Mouse (Mus musculus) erythroblast, adult 5-6 weeks (primary cell): Measurements from ENCODE around the gene Ctbs. TPM values are rescaled to one million over a fixed set of nuclear protein-coding genes. Genes with fewer than 3 reads are reported as not detected.

Experiments used
- ATAC-seq: replicated peaks from 2 replicates; pipeline ENCODE4 v1.8.0; 2016; ENCODE audit warnings: moderate number of reproducible peaks, mild to moderate bottlenecking, moderate TSS enrichment, inconsistent platforms; ENCODE audit not compliant: poor library complexity, low FRiP score, severe bottlenecking
- total RNA-seq, 2 experiments: library from RNA; stranded (forward) in 1 of 2; stranded (reverse) in 1 of 2; fragments of 150-400 nt in 1 of 2; fragments of 200-764, 138-1000 nt in 1 of 2; gene quantifications; 2 replicates each; pipeline versions ENCODE4 v1.2.3 to v1.2.4; 2015 to 2017; ENCODE audit warnings: low replicate concordance in 2 of 2

The Ctbs gene
- total RNA-seq, 2 experiments from 2014 or later: 4.6 to 9.6 TPM

DNA sequence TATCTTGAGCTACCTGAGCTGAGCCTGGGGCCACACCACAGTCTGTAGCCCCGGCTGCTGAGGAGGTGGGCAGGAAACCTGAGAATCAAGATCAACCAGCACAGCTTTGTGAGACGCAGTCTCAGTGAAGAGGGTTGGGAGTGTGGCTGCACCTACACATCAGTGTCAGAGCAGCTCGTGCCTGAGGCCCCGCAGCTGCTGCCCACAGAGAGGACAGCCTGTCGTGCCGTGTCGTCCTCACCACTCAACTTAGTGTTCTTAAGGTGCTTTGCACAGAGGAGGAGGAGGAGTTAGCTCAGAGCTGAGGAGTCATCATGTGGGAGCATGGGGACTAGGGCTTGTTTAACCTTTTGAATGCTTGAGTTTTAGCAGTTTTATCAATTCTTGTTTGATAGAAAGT, 23.7 kb upstream of the Ctbs start:
- ATAC-seq: no peak

GRCm38 (mm10) chr3:146426489-146426888, 23.1 kb upstream of the Ctbs start:
- no peak for ATAC-seq

GRCm38 (mm10) chr3:146433063-146433462, 16.5 kb upstream of the Ctbs start:
- ATAC-seq: peak; percentile 50; the same call in 1 of the 2 replicates

GRCm38 (mm10) chr3:146433681-146434350, 15.8 kb upstream of the Ctbs start:
- no peak for ATAC-seq

- no peak for ATAC-seq
These were observed 14.9 kb upstream of the Ctbs start for GRCm38 (mm10) chr3:146434686-146435085.

DNA sequence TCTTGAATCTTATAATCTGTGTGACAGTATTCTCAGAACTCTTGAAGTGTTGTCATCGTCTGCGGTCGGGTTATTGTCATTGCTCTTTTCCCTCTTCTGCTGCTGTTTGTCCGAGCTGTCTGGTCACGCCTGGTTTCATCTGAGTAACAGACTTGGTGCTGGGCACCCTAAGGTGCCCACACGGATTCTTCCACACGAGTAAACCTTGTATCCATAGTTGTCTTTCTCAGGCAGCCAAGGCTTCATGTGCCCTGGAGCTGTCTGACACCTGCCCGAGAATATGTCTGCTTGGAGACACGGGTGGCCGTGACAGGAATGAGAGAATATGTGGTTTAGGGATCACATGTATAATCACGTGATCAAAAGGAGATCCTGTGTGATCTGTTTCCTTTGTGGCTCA, 14.1 kb upstream of the Ctbs start:
- ATAC-seq: no peak

GRCm38 (mm10) chr3:146436114-146436513, 13.5 kb upstream of the Ctbs start:
- ATAC-seq: no peak

GRCm38 (mm10) chr3:146440011-146440410, 9.6 kb upstream of the Ctbs start:
- no peak for ATAC-seq

DNA sequence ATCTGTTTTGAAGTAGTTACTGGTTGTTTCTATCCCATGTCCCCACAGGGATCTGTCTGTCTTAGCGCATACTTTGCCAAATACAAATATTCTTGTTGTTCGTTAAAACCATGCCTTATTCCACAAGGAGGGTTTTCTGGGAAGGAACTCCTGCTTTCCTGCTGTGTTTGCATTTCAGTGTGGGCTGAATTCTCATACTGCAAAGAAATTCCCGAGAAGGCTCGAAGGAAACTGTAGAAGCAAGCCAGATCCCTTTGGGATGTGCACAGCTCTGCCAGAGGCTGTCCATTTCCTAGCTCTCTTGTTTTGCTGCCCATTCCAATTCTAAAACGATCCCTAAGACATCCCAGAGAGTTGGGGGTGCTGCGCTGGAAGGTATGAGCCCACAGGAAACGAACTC, 9.2 kb upstream of the Ctbs start:
- ATAC-seq: no peak

DNA sequence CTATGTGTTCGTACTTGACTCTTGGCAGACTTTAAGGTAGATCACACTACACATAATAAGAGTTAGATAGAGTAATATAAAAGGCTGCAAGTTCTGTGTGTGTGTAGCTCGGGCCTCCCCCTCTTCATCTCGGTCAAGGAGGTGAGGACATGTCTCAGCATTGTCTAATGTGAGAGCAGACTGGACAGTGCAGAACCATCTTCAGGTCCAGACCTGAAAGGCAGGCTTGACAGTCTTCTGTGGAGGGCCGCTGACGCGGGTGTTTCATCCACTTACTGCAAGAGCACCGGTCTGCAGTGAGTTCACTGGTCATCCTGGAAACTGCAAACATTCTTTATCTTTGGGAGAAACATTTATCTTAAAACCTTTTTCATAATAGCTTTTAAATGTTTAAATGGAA, 7.1 kb upstream of the Ctbs start:
- ATAC-seq: no peak

GRCm38 (mm10) chr3:146442936-146443335, 6.7 kb upstream of the Ctbs start:
- no peak for ATAC-seq

DNA sequence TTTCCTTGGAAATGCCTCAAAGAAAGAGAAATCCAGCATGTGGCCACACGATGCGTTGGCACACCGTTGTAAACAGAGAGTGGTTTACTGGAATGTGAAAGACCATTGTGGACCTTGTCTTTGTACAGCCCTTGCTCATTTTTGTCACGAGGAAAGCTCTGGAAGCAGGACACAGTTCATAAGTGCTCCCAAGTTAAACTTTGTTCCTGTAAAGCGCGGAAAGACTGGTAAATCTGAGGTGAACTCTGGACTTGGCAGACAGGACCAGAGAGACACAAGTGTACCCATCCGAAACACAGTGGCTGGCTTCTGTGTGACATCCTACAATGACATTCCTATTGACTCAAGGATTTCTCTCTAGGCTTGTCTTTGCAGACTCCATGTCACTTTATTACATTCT, 6.2 kb upstream of the Ctbs start:
- no peak for ATAC-seq

- ATAC-seq: no peak
These were observed 4.7 kb upstream of the Ctbs start for GRCm38 (mm10) chr3:146444880-146445279.

GRCm38 (mm10) chr3:146447156-146447555, 2.4 kb upstream of the Ctbs start:
- no peak for ATAC-seq

DNA sequence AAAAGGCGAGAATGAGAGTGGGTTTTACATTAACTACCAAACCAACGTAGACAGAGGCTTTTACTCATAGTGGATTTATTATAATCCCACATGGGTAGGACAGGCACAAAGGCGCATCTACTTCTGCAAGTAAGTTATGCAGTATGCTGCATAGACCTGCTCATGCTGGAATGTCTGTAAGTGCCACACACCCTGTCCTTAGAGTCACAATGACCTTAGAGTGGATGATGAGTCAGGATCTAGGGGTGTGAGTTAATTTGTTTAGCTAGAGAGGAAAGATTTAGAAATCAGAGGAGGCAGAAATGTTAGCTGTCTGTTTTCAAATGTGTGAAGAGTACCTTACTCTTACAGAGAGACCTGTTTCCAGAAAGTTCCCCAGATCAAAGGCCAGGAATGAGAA, 2.0 kb upstream of the Ctbs start:
- no peak for ATAC-seq

- ATAC-seq: no peak
These were observed 1.2 kb upstream of the Ctbs start for GRCm38 (mm10) chr3:146448372-146448771.

- ATAC-seq: no peak
These were observed 626 bp upstream of the Ctbs start for GRCm38 (mm10) chr3:146448969-146449368.

GRCm38 (mm10) chr3:146450371-146450841, 811 bp downstream of the Ctbs start:
- peak; percentile 99 for ATAC-seq

- ATAC-seq: no peak
These were observed 1.8 kb downstream of the Ctbs start for GRCm38 (mm10) chr3:146451375-146451774.

GRCm38 (mm10) chr3:146462939-146463338, 13.3 kb downstream of the Ctbs start:
- ATAC-seq: no peak

GRCm38 (mm10) chr3:146469226-146469625, 19.6 kb downstream of the Ctbs start:
- no peak for ATAC-seq

DNA sequence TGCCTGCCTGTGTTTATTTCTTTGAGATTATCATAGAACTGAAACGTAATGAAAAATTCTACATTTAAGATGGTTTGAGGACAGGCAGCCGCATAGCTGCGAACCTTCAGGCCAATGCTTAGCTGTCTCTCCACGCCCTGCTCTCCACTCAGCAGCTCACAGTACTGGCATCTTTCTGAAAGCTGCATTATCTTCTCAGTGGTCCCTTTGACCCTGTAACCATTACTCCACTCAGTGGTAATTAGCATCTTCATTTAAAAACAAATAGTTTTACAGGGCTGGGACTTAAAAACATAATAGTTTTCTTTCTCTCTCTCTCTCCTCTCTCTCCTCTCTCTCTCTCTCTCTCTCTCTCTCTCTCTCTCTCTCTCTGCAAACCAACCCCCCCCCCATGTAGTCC, 23.1 kb downstream of the Ctbs start:
- no peak for ATAC-seq
